Mouse (Mus musculus): ENCODE measurements around the gene Il1rapl1.

DNA sequence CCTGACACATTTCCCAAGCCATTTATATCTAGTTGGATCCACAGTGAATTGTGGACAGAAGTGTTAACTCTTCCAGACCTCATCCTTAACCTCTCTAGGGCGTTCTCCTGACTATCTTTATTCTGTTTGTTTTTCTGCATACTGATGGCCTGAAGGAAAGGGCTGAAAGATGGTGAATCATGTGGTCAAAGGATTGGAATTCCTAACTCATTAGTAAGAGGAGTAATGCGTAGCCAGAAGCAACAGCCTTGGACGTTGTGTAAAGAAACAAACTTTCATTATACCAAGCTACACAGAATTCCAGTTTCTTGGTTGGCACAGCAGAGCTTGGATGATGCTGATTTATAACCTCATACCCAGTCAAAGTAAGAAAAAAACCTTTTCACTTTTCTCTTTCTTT, 10.2 kb upstream of the Il1rapl1 start:
- TF ChIP-seq POLR2A (IDR thresholded peaks at IDR 0.05; ENCODE audit: insufficient read depth, low read depth, low read length): no peak
- TF ChIP-seq EP300 (IDR thresholded peaks at IDR 0.05; ENCODE audit: insufficient read depth, low read depth, low read length): no peak
